Mouse (Mus musculus) bone marrow macrophage, adult 2 months (primary cell): ENCODE measurements around the gene Usp54. TPM values are rescaled to one million over a fixed set of nuclear protein-coding genes. Genes with fewer than 3 reads are reported as not detected.
"Not testable (repeated sequence)": the region's sequence is repeated elsewhere in the genome, so short reads cannot be mapped to it uniquely, and the experiment has no call there.

Source experiments
- H3K27ac ChIP-seq: 2 replicates; pipeline ENCODE4 v1.5.1; 2012; ENCODE audit warnings: low read depth, low read length; ENCODE audit not compliant: insufficient read depth
- H3K4me1 ChIP-seq: 2 replicates; pipeline ENCODE4 v1.6.1; 2012; ENCODE audit warnings: low read length; ENCODE audit not compliant: control insufficient read depth, insufficient read depth
- H3K4me3 ChIP-seq: 2 replicates; pipeline ENCODE4 v1.5.1; 2012; ENCODE audit warnings: mild to moderate bottlenecking, low read length, moderate library complexity; ENCODE audit not compliant: insufficient read depth
- CTCF ChIP-seq: IDR thresholded peaks from 2 replicates; pipeline ENCODE4 v1.5.1; 2012; ENCODE audit warnings: low read depth, mild to moderate bottlenecking, low read length, moderate library complexity
- POLR2A ChIP-seq: IDR thresholded peaks from 2 replicates; pipeline ENCODE4 v1.6.1; 2012; ENCODE audit warnings: mild to moderate bottlenecking, low read depth, low read length, borderline replicate concordance
- polyA plus RNA-seq: library from polyadenylated mRNA; stranded (reverse); fragments of >200 nt; gene quantifications from 2 replicates; pipeline ENCODE4 v1.2.4, GENCODE M21; 2012; ENCODE audit not compliant: missing spikeins, insufficient read depth, insufficient read length

Usp54 gene
- polyA plus RNA-seq, 1 experiment = 3.4 TPM

DNA sequence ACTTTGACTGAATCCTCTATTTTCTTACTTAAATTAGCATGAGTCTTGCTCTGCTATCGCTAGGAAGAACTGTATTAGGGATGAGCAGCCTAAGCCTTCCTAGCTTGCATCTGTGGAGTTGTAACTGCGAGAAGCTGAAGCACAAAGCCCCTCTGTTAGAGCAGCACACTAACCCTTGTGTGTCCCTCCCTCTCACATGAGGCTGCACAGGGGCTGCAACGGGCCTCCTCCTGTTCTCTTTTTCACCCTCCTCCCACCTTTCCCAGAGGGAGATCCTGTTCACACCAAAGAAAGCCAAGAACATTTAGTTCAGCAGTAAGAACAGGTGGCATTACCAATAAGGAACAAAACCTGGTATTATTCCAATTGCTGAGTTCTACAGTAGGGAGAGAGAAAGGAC, 45.1 kb downstream of the Usp54 start:
- TF ChIP-seq POLR2A = no peak
- TF ChIP-seq CTCF = no peak
- no peak overlapping the region for H3K4me3 ChIP-seq
- H3K4me1 ChIP-seq = 0 out of 2 replicates have a peak, but pooled peaks cover 2% of the 10 kb centered on the region
- H3K27ac ChIP-seq = no peak overlapping the region

DNA sequence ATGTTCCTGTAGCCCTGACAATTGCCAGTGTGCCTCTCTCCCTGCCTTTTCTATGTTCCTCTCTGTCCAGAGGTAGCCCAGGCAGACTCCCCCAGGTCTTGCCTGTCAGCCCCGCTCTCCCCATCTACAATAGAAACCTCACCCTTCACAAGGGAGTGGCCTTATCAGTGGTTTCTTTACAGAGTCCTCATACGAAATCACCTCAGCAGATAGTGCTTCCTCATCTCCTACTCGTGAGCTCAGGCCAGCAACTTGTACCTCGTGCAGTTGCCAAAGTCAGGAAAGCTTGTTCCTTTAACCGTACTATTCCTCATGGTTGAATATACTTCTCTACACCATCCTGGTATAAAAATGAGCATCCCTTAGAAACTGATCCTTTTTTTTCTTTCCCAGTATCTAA, 53.4 kb downstream of the Usp54 start:
- Histone ChIP-seq H3K4me3 (no peak overlapping the region), H3K4me1 (no peaks in the 10 kb centered on the region), H3K27ac (no peak overlapping the region)
- no peak for TF ChIP-seq CTCF
- TF ChIP-seq POLR2A = no peak

DNA sequence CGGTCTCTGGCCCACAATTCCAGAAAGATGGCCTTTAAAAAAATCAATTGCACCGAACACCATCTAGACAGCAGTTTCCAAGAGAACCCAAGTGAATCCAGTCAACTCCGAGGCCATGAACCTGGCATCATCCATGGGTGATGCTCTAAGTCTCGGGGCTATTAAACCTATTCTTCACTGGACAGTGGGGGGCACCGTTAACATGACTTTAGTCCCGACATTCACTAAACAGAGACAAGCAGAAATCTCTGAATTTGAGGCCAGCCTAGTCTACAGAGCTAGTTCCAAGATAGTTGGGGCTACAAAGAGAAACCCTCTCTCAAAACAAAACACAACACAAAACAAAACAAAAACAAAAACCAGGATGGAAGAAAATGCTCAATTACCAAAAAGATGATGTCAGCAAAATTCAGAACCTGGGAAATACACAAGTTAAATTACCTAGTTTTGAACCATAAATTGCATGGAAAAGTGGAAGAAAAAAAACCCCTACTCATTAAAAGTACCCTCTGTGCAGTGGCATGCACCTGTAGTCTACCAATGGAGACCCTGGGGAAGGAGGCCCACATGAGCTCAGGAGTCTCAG, 61.9 kb downstream of the Usp54 start:
- no peak overlapping the region for H3K4me3 ChIP-seq
- H3K4me1 ChIP-seq = no peaks in the 10 kb centered on the region
- no peak for TF ChIP-seq CTCF
- no peak for TF ChIP-seq POLR2A
- no peak overlapping the region for H3K27ac ChIP-seq

DNA sequence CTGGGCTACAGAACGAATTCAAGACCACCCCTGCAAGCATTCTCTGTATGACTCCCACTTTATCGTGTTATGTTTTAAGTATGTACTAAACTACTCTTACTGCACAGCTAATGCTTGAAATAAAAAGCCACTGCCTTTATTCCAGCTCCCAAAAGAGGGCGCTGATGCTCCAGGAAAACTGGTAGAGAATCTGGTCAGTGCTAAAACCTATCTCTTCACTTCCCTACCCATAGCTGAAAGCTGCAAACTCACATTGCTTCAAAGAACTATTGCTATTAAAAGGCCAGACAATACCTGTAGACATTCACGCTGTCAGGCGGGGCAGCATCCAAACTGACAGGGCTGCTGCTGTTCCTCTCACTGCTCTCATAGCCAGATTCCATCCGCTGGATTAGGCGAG, 64.7 kb downstream of the Usp54 start:
- H3K27ac ChIP-seq = no peak overlapping the region
- TF ChIP-seq CTCF (no peak), POLR2A (no peak)
- H3K4me3 ChIP-seq = no peak overlapping the region
- no peaks in the 10 kb centered on the region for H3K4me1 ChIP-seq

DNA sequence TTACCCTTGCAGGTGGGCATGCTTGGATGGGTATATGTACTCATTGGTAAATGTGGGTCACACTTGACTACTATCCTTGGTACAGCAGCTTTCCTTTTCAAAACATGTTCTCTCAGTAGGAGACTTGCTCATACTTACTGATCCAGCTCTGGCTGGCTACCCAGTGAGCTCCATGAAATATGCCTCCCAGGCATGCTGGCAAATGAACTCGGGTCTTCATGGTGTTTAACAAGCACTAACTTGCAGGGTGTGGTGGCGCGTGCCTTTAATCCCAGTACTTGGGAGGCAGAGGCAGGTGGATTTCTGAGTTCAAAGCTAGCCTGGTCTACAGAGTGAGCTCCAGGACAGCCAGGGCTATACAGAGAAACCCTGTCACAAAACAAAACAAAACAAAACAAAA, 67.7 kb downstream of the Usp54 start:
- not testable (repeated sequence) for H3K27ac ChIP-seq, H3K4me1 ChIP-seq, H3K4me3 ChIP-seq

DNA sequence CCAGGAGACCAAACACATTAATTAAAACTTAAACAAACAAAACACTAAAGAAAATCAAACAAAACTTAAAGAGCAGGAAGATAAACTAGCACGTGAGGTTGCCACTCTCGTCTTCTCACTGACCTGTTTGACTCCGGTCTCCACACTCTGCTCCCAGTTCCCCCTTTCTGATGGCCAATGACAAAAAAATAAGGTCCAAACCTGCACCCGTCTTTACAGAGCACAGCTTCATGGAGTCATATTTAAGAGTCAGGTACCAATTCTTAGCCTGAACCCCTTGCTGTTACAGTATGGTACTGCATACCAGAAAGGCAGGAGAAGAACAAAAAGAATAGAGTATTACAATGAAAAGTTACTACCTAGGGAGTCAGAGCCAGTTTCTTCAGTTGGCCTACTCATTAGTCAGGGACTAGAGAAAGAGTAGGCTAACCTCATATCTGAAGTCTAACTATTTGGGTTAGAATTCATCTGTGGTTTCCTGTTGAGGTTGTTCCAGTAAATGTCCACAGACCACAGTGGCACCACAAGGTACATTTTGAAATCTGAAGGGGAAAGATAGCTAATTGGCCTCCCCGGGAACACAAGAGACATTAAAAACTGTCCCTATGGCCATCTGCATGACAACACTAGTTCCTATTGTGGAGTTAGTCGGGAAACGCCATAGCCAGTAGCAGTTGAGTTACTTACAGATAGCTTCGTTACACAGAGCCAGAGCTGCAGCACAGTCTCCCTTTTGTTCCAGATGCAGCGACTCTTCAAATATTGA, 75.4 kb downstream of the Usp54 start:
- TF ChIP-seq CTCF (no peak), POLR2A (no peak)
- Histone ChIP-seq H3K4me3 (no peak overlapping the region), H3K4me1 (no peaks in the 10 kb centered on the region), H3K27ac (no peak overlapping the region)

GRCm38 (mm10) chr14:20564692-20565091, 76.2 kb downstream of the Usp54 start:
- no peak overlapping the region for H3K4me3 ChIP-seq
- no peak overlapping the region for H3K27ac ChIP-seq
- H3K4me1 ChIP-seq = no peaks in the 10 kb centered on the region
- no peak for TF ChIP-seq CTCF
- TF ChIP-seq POLR2A = no peak

GRCm38 (mm10) chr14:20561897-20562296, 79.0 kb downstream of the Usp54 start:
- Histone ChIP-seq H3K4me3 (no peak overlapping the region), H3K27ac (no peak overlapping the region), H3K4me1 (no peaks in the 10 kb centered on the region)
- TF ChIP-seq POLR2A (no peak), CTCF (no peak)

GRCm38 (mm10) chr14:20550136-20550535, 90.7 kb downstream of the Usp54 start:
- TF ChIP-seq POLR2A = no peak
- no peak for TF ChIP-seq CTCF
- H3K4me3 ChIP-seq = no peak overlapping the region
- peaks cover 19% of the 10 kb centered on the region for H3K4me1 ChIP-seq
- H3K27ac ChIP-seq = no peak overlapping the region

DNA sequence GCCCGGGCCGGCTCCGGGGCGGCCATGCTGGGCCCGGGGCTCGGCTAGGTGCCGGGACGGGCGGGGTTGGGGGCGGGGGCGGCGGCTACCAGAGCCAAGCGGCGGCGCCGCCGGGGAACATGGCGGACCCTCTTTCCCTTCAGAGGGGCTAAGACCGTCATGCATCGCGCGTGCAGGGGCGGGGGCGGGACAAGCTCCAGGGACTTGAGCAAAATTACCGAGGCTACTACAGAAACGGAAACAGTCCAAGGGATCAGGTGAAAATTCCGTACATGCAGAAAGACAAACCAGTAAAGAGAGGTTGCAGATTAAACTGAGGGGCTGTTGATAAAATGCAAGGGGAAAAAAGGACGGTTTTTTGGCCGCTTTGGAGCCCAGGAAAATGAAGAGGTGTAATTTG, 94.4 kb downstream of the Usp54 start, which contains the start of gene Ppp3cb:
Gene Ppp3cb, minus strand, starts transcription at position 159 of the 400 bp plus-strand sequence.
- Histone ChIP-seq H3K27ac (peak within 1 kb of the TSS; percentile 96), H3K4me3 (peak within 1 kb of the TSS; percentile 92), H3K4me1 (peaks cover 9% of the 10 kb centered on the region)
- TF ChIP-seq POLR2A (no peak), CTCF (no peak)
